Mouse (Mus musculus) small intestine, adult 2 months (tissue): ENCODE data around the gene Parva. TPM values are rescaled to one million over a fixed set of nuclear protein-coding genes. Genes with fewer than 3 reads are reported as not detected.

ENCODE experiments used
- H3K27ac ChIP-seq: fragments of 200-500 bp; 2 replicates; pipeline ENCODE4 v1.5.1; 2012; ENCODE audit warnings: low read depth, low read length, control low read depth, inconsistent platforms; ENCODE audit not compliant: insufficient read depth
- H3K27me3 ChIP-seq: fragments of 200-500 bp; 2 replicates; pipeline ENCODE4 v1.6.1; 2012; ENCODE audit warnings: mild to moderate bottlenecking, moderate library complexity, low read length, inconsistent platforms; ENCODE audit not compliant: control insufficient read depth, insufficient read depth
- H3K36me3 ChIP-seq: fragments of 200-500 bp; 2 replicates; pipeline ENCODE4 v1.6.1; 2012; ENCODE audit warnings: mild to moderate bottlenecking, low read length, control low read depth, inconsistent platforms; ENCODE audit not compliant: control insufficient read depth, insufficient read depth
- H3K4me1 ChIP-seq: fragments of 200-500 bp; 2 replicates; pipeline ENCODE4 v1.6.1; 2012; ENCODE audit warnings: low read length, inconsistent platforms, mixed read lengths; ENCODE audit not compliant: control insufficient read depth, insufficient read depth, insufficient read length
- H3K4me3 ChIP-seq: fragments of 200-500 bp; 2 replicates; pipeline ENCODE4 v1.5.1; 2012; ENCODE audit warnings: low read depth, mild to moderate bottlenecking, control low read depth, inconsistent platforms, low read length, moderate library complexity
- CTCF ChIP-seq: fragments of 200-500 bp; IDR thresholded peaks from 2 replicates; pipeline ENCODE4 v1.5.1; 2012; ENCODE audit warnings: low read depth, mild to moderate bottlenecking, control low read depth, inconsistent platforms, low read length, moderate library complexity, mixed read lengths; ENCODE audit not compliant: insufficient replicate concordance, insufficient read length; ENCODE audit errors: extremely low read depth
- POLR2A ChIP-seq: fragments of 200-500 bp; IDR thresholded peaks from 2 replicates; pipeline ENCODE4 v1.6.1; 2012; ENCODE audit warnings: low read depth, mild to moderate bottlenecking, control low read depth, inconsistent platforms, low read length, moderate library complexity
- WGBS: fragments of 180-500 bp; shearing (Covaris S2); methylation state at CpG from one replicate; pipeline ENCODE4 v1.1.7; 2018; 5-methylcytosine and 5-hydroxymethylcytosine counted together
- polyA plus RNA-seq: library from polyadenylated mRNA; depleted of rRNA; stranded (reverse); fragments of >200 nt; gene quantifications from 2 replicates; pipeline ENCODE4 v1.2.3, GENCODE M21; 2012

Gene Parva
- polyA plus RNA-seq, 1 experiment: 13.6 TPM

DNA sequence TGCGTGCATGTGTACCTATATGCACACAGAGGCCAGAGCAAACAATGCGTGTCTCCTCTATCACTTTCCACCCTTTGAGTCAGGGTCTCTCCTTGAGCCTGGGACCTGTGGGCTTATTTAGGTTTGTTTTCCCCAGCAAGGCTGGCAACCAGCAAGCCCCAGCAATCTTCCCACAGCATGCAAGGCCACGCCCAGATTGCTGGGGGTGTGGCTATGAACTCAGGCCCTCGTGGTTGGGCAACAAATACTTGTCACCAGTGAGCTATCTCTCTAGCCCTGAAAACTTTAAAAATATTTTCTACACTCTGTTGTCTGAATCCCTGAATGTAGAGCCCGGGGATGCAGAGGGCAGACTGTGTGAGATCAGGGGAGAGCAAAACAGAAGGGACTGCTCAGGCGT lies 154.3 kb downstream of the Parva start:
- Histone ChIP-seq H3K36me3 (no peaks in the 10 kb centered on the region), H3K27me3 (no peaks in the 10 kb centered on the region)

GRCm38 (mm10) chr7:112582882-112583405 lies 155.6 kb downstream of the Parva start:
- Histone ChIP-seq H3K4me1 (no peaks in the 10 kb centered on the region), H3K27me3 (no peaks in the 10 kb centered on the region), H3K36me3 (no peaks in the 10 kb centered on the region), H3K4me3 (no peak overlapping the region), H3K27ac (no peak overlapping the region)
- TF ChIP-seq CTCF (no peak), POLR2A (no peak)
- 64% methylated on average over 6 of the region's 6 CpGs for WGBS

More for the DNA sequence above, 154.3 kb downstream of the Parva start:
- WGBS: 72% methylated on average over 6 of the region's 6 CpGs
- TF ChIP-seq CTCF (no peak), POLR2A (no peak)
- H3K27ac ChIP-seq: no peak overlapping the region
- no peak overlapping the region for H3K4me3 ChIP-seq
- no peaks in the 10 kb centered on the region for H3K4me1 ChIP-seq

DNA sequence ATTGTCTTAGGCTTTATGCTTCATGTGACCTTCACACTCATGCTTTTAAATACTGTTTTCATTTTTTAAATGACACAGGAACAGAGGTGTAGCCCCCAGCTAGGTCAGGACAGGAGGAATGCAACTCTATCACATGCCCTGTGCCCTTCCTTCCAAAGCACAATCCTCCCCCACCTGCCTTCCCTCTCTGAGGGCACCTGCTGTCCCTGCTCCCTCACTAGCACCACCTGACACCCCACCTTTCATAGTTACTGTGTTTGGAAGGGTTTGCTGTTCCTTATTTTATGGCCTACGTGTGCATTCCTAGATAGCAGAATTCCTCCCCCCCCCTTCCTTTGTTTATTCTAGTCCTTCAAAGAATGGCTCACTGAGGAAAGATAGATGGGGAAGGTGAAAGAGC lies 160.1 kb downstream of the Parva start:
- Histone ChIP-seq H3K4me1 (no peaks in the 10 kb centered on the region), H3K4me3 (no peak overlapping the region), H3K27me3 (no peaks in the 10 kb centered on the region), H3K27ac (no peak overlapping the region), H3K36me3 (no peaks in the 10 kb centered on the region)
- no peak for TF ChIP-seq POLR2A
- TF ChIP-seq CTCF: no peak
- 12% methylated on average over 1 of the region's 1 CpGs for WGBS

GRCm38 (mm10) chr7:112589530-112589929 lies 162.2 kb downstream of the Parva start:
- WGBS: 86% methylated on average over 6 of the region's 6 CpGs
- Histone ChIP-seq H3K27me3 (no peaks in the 10 kb centered on the region), H3K4me3 (no peak overlapping the region), H3K36me3 (no peaks in the 10 kb centered on the region), H3K4me1 (no peaks in the 10 kb centered on the region), H3K27ac (no peak overlapping the region)
- TF ChIP-seq POLR2A (no peak), CTCF (no peak)

GRCm38 (mm10) chr7:112593586-112593985 lies 166.3 kb downstream of the Parva start:
- H3K4me1 ChIP-seq: no peaks in the 10 kb centered on the region
- TF ChIP-seq CTCF: no peak
- TF ChIP-seq POLR2A: no peak
- WGBS: 18% methylated on average over 5 of the region's 5 CpGs
- no peak overlapping the region for H3K4me3 ChIP-seq
- no peaks in the 10 kb centered on the region for H3K27me3 ChIP-seq
- H3K27ac ChIP-seq: no peak overlapping the region
- H3K36me3 ChIP-seq: no peaks in the 10 kb centered on the region

DNA sequence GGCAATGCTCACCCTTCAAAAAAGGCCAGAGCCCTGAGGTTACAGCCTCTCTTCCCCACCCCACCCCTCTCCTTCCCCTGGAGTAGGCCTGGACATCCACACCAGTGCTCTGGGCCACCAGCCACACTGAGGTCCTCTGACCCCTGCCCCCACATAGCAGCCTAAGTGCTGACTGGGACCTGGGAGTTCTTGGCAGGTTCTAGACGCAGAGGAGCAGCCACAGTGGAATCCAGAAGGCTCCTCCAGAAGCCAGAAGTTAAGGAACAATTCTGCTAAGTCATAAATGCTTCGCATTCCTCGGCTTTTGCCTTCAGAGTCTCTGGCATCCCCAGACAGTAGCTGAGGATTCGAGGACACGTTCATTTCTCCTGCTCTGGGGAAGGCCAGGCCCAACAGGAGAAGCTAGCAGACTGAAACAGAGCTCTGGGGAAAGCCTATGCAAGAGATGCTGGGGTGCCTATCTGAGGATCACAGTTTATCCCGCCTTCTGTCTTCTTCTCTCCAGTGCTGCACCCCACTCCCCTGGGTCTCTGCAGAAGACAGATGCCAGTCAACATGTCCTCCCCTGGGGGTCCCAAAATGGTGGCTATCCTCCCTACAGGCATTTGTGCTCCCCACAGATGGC lies 168.0 kb downstream of the Parva start:
- Histone ChIP-seq H3K27ac (no peak overlapping the region), H3K27me3 (no peaks in the 10 kb centered on the region), H3K4me1 (no peaks in the 10 kb centered on the region), H3K36me3 (no peaks in the 10 kb centered on the region), H3K4me3 (no peak overlapping the region)
- 53% methylated on average over 6 of the region's 6 CpGs for WGBS
- TF ChIP-seq CTCF: no peak
- no peak for TF ChIP-seq POLR2A

DNA sequence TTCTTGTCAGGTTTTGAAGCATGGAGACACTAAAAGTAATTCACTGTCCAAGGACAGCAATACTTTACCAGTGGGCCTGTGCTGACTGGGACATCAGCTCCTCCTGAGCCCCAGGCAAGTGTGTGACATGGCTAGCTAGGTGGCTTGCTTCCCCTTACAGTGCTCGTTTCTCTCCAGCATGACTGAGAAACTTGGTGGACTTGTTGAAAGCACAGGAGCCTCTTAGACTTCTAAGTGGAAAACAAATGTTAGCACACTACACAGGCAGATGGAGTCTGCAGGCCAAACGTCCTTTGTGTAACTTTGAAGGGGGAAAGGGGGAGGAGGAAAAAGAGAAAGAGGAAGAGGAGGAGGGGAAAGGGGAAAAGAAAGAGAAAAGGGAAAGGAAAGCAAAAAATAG lies 172.3 kb downstream of the Parva start:
- WGBS: 23% methylated on average over 2 of the region's 2 CpGs
- no peak overlapping the region for H3K4me3 ChIP-seq
- H3K27ac ChIP-seq: no peak overlapping the region
- H3K4me1 ChIP-seq: no peaks in the 10 kb centered on the region
- TF ChIP-seq CTCF (no peak), POLR2A (no peak)
- no peaks in the 10 kb centered on the region for H3K27me3 ChIP-seq
- no peaks in the 10 kb centered on the region for H3K36me3 ChIP-seq

DNA sequence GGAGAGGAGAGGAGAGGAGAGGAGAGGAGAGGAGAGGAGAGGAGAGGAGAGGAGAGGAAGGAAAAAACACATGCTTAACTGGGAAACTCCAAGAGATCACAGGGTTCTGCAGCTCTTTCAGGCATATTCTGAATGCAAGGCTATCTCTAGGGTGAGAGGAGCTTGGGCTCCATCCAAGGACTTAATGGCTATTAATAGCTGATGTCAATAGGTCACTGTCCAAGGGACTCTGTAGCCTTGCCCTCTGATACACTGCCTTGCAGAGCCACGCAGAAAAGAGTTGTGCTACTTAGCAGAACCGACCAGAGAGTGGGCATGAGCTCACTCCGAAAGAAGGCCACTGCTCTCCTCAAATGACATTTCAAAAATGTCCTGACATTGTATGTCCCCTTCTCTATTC lies 172.9 kb downstream of the Parva start:
- no peak for TF ChIP-seq CTCF
- no peak for TF ChIP-seq POLR2A
- 73% methylated on average over 3 of the region's 3 CpGs for WGBS

More for the DNA sequence above, 172.9 kb downstream of the Parva start:
- Histone ChIP-seq H3K27me3 (no peaks in the 10 kb centered on the region), H3K4me3 (no peak overlapping the region), H3K27ac (no peak overlapping the region), H3K36me3 (no peaks in the 10 kb centered on the region), H3K4me1 (no peaks in the 10 kb centered on the region)
